Mouse (Mus musculus) forebrain, embryonic 16.5 days (tissue): Measurements from ENCODE around the gene Gaa. TPM values are rescaled to one million over a fixed set of nuclear protein-coding genes. Genes with fewer than 3 reads are reported as not detected.

Source experiments
- polyA plus RNA-seq: library from polyadenylated mRNA; unstranded; fragments of >200 nt; fragmentation: Nextera tagmentation; extraction: Ambion mirVana; gene quantifications from 2 replicates; pipeline ENCODE4 v1.2.1, GENCODE M21; 2015

The Gaa gene
- polyA plus RNA-seq, 1 experiment from 2014 or later, result 69.7 TPM

Other genes starting within 250 kb of the Gaa start
- 24.9 and 26.7 TPM in 2 replicates for gene Cbx2, start 244.9 kb upstream of the Gaa start, polyA plus RNA-seq
- gene Cbx8, start 226.9 kb upstream of the Gaa start, polyA plus RNA-seq, result 12.3 and 13.4 TPM in 2 replicates
- gene Cbx4, start 181.7 kb upstream of the Gaa start, polyA plus RNA-seq, result 18.1 and 18.5 TPM in 2 replicates
- gene Tbc1d16, start 39.4 kb upstream of the Gaa start, polyA plus RNA-seq, result 52.3 and 54.6 TPM in 2 replicates
- 11.5 and 14.1 TPM in 2 replicates for gene Ccdc40, start 39.3 kb upstream of the Gaa start, polyA plus RNA-seq
- gene Eif4a3, start 32.2 kb downstream of the Gaa start, polyA plus RNA-seq, result 271 and 273 TPM in 2 replicates
- gene Card14, start 39.9 kb downstream of the Gaa start, polyA plus RNA-seq, result 0.13 and 0.40 TPM in 2 replicates
- 3.7 and 4.0 TPM in 2 replicates for gene Sgsh, start 87.6 kb downstream of the Gaa start, polyA plus RNA-seq
- 3.3 and 3.7 TPM in 2 replicates for gene Slc26a11, start 87.7 kb downstream of the Gaa start, polyA plus RNA-seq
- gene Rnf213, start 125.2 kb downstream of the Gaa start, polyA plus RNA-seq, result 1.3 TPM in 2 replicates
- gene Endov, start 223.5 kb downstream of the Gaa start, polyA plus RNA-seq, result 16.2 and 21.0 TPM in 2 replicates